Comparison of ENCODE assay signal across 14 mouse cellular contexts in the genomic region with DNA sequence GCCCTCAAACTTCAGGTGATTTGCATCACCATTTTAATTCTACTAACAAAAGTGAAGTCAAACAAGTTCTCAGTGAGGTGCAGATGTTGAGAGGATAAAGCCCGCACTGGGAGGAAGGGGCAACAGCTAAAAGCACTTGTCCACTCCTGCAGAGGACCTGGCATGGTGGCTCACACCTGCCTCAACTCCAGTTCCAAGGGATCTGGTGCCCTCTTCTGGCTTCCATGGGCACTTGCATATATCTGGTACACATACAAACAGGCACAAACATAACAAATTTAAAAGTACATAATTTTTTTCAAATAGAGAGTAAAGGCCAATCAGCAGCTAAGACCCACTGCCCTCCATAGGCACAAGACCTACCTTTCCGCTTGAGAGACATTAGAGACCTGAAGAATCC. TPM values are rescaled to one million over a fixed set of nuclear protein-coding genes. Genes with fewer than 3 reads are reported as not detected.
DNase-seq lines count a peak whose midpoint lies in the region; ATAC-seq and TF ChIP-seq lines count a peak whose summit lies in the region.
"Had no signal": no experiment of that assay in that cellular context is flagged by ENCODE, and none has a peak within 500 bp of the region (broad histone marks: within the 10 kb centered on the region; RNA-seq: fewer than 3 reads in every experiment).

No protein-coding gene starts in this region.

- CTCF ChIA-PET in Patski (lab: Charles Lee): interaction anchor here (0.9 to 3.1 kb wide), 5 partner anchors 9 to 153 kb away, joined by 3 to 13 read pairs (median 3); no protein-coding TSS in a partner anchor

- no peak overlapping the region for H3K4me2 ChIP-seq in forebrain, postnatal 0 days (ENCODE audit: low read depth)
- no peak overlapping the region for H3K4me2 ChIP-seq in liver, embryonic 14.5 days (ENCODE audit: low read depth)
- no peak overlapping the region for H3K4me2 ChIP-seq in liver, embryonic 11.5 days
- H3K4me2 ChIP-seq: heart, embryonic 12.5 days; hindbrain, embryonic 14.5 days had no signal

- in situ Hi-C loops in Patski (cut with MboI; ENCODE audit: low pct_unique_long_range_greater_than_20kb): no loop called here

- TF ChIP-seq CTCF in forebrain, postnatal 0 days (IDR thresholded peaks at IDR 0.05; ENCODE audit: low read depth): peak; percentile 46
- peak; percentile 69 for TF ChIP-seq CTCF in liver, embryonic 14.5 days (IDR thresholded peaks at IDR 0.05; ENCODE audit: low read depth)
- peak; percentile 78 for TF ChIP-seq CTCF in Patski (IDR thresholded peaks at IDR 0.05)

- 94% methylated on average over 2 of the region's 2 CpGs for WGBS in forebrain, postnatal 0 days
- WGBS in forebrain, embryonic 10.5 days: 92% methylated on average over 2 of the region's 2 CpGs
- 80% methylated on average over 2 of the region's 2 CpGs for WGBS in liver, embryonic 14.5 days (ENCODE audit: insufficient replicate concordance)
- WGBS in liver, embryonic 11.5 days: 96% methylated on average over 2 of the region's 2 CpGs

- no peak for DNase-seq in forebrain, postnatal 0 days
- DNase-seq in forebrain, embryonic 10.5 days (ENCODE audit: extremely low spot score, low spot score): no peak
- DNase-seq in liver, embryonic 14.5 days (ENCODE audit: low read depth in 3 of 3, low spot score in 3 of 3): no peak
- no peak for DNase-seq in liver, embryonic 11.5 days (ENCODE audit: low spot score)
- no peak for DNase-seq in Patski (ENCODE audit: low read depth, low spot score)
- no peak for DNase-seq in embryo, embryonic 10 days (ENCODE audit: low spot score)
- DNase-seq: cerebellum, postnatal 36 days; thymus, postnatal 14 days had no signal

- no peaks in the 10 kb centered on the region for H3K9me3 ChIP-seq in forebrain, postnatal 0 days (ENCODE audit: low read length)
- H3K9me3 ChIP-seq in forebrain, embryonic 10.5 days: no peaks in the 10 kb centered on the region
- no peaks in the 10 kb centered on the region for H3K9me3 ChIP-seq in liver, embryonic 14.5 days (ENCODE audit: control insufficient read depth, low read length)
- H3K9me3 ChIP-seq in liver, embryonic 11.5 days (ENCODE audit: control insufficient read depth, low read length): no peaks in the 10 kb centered on the region
- H3K9me3 ChIP-seq: megakaryocyte, embryonic 14.5 days had no signal

- no peaks in the 10 kb centered on the region for H3K4me1 ChIP-seq in forebrain, postnatal 0 days (ENCODE audit: insufficient read depth)
- peaks cover 32% of the 10 kb centered on the region for H3K4me1 ChIP-seq in forebrain, embryonic 10.5 days
- H3K4me1 ChIP-seq in liver, embryonic 14.5 days (replicated peaks; ENCODE audit: control insufficient read depth in 2 of 2, insufficient read depth in 2 of 2, low read length in 1 of 2): peaks cover 0 to 2% of the 10 kb centered on the region in 2 experiments; a peak in 3 of 4 replicates
- H3K4me1 ChIP-seq in liver, embryonic 11.5 days (replicated peaks; ENCODE audit: control insufficient read depth, insufficient read depth, low read length): peaks cover 4% of the 10 kb centered on the region; the same call in 1 of the 2 replicates

- no peak overlapping the region for H3K27ac ChIP-seq in forebrain, postnatal 0 days (ENCODE audit: low read depth, low read length)
- H3K27ac ChIP-seq in forebrain, embryonic 10.5 days: no peak overlapping the region
- no peak overlapping the region for H3K27ac ChIP-seq in liver, embryonic 14.5 days
- no peak overlapping the region for H3K27ac ChIP-seq in liver, embryonic 11.5 days (ENCODE audit: low read depth, low read length)
- H3K27ac ChIP-seq: hindbrain, embryonic 14.5 days had no signal

- no peaks in the 10 kb centered on the region for H3K36me3 ChIP-seq in forebrain, postnatal 0 days (ENCODE audit: insufficient read depth)
- H3K36me3 ChIP-seq in forebrain, embryonic 10.5 days (replicated peaks): peaks cover 53% of the 10 kb centered on the region
- H3K36me3 ChIP-seq in liver, embryonic 14.5 days (replicated peaks; ENCODE audit: control insufficient read depth, insufficient read depth, low read depth): peaks cover 25% of the 10 kb centered on the region
- H3K36me3 ChIP-seq in liver, embryonic 11.5 days (ENCODE audit: control insufficient read depth, insufficient read depth, low read length): peaks cover 5% of the 10 kb centered on the region

- POLR2A ChIA-PET in Patski (lab: Charles Lee): interaction anchor here (0.5 kb wide), 1 partner anchor 23 kb away, joined by 3 read pairs; no protein-coding TSS in a partner anchor

- no peak for TF ChIP-seq EP300 in liver, embryonic 14.5 days (IDR thresholded peaks at IDR 0.05; ENCODE audit: low read depth)

- no peak overlapping the region for H3K4me3 ChIP-seq in forebrain, postnatal 0 days (ENCODE audit: low read depth, low read length)
- H3K4me3 ChIP-seq in forebrain, embryonic 10.5 days: no peak overlapping the region
- H3K4me3 ChIP-seq in liver, embryonic 14.5 days (ENCODE audit: insufficient read depth in 1 of 2, low read depth in 2 of 2, low read length in 2 of 2): no peak overlapping the region
- H3K4me3 ChIP-seq in liver, embryonic 11.5 days (ENCODE audit: low read depth, low read length): no peak overlapping the region
- H3K4me3 ChIP-seq: erythroblast, embryonic 14.5 days; heart, embryonic 12.5 days; megakaryocyte, embryonic 14.5 days had no signal

- no peak for ATAC-seq in forebrain, postnatal 0 days
- ATAC-seq in liver, embryonic 14.5 days (ENCODE audit: insufficient read depth): no peak
- ATAC-seq in liver, embryonic 11.5 days (replicated peaks; ENCODE audit: low FRiP score): no peak
- ATAC-seq in Patski: no peak
- ATAC-seq in megakaryocyte-erythroid progenitor cell, adult 5-6 weeks (replicated peaks; ENCODE audit: low FRiP score, low TSS enrichment, poor library complexity, severe bottlenecking): peak; percentile 51
- ATAC-seq in inflammation-experienced regulatory T-cells, adult 6 months: no peak

- no peaks in the 10 kb centered on the region for H3K27me3 ChIP-seq in forebrain, postnatal 0 days (ENCODE audit: insufficient read depth, low read length)
- H3K27me3 ChIP-seq in forebrain, embryonic 10.5 days (ENCODE audit: poor library complexity, severe bottlenecking): no peaks in the 10 kb centered on the region
- no peaks in the 10 kb centered on the region for H3K27me3 ChIP-seq in liver, embryonic 14.5 days (ENCODE audit: control insufficient read depth, insufficient read depth, low read length)
- no peaks in the 10 kb centered on the region for H3K27me3 ChIP-seq in liver, embryonic 11.5 days (replicated peaks; ENCODE audit: control insufficient read depth, insufficient read depth, low read length)
- no peaks in the 10 kb centered on the region for H3K27me3 ChIP-seq in Patski
- H3K27me3 ChIP-seq: heart, embryonic 12.5 days; megakaryocyte, embryonic 14.5 days had no signal

- no peak overlapping the region for H3K9ac ChIP-seq in forebrain, postnatal 0 days
- no peak overlapping the region for H3K9ac ChIP-seq in liver, embryonic 14.5 days (replicated peaks)
- H3K9ac ChIP-seq in liver, embryonic 11.5 days (ENCODE audit: low read depth, low read length): no peak overlapping the region
- H3K9ac ChIP-seq: heart, embryonic 12.5 days; hindbrain, embryonic 14.5 days had no signal

RNA-seq across cellular contexts. Expression of gene Arhgap19, which starts 10.5 kb away (rescaled TPM):
- 3.9 and 6.0 TPM in 2 replicates for total RNA-seq in forebrain, postnatal 0 days (2014; rRNA removed)
- 3.1 and 3.2 TPM in 2 replicates for polyA plus RNA-seq in forebrain, postnatal 0 days (2015; fragmentation: Nextera tagmentation; extraction: Ambion mirVana)
- polyA plus RNA-seq in forebrain, embryonic 10.5 days (2016; fragmentation: Nextera tagmentation; extraction: Ambion mirVana): 49.7 and 50.9 TPM in 2 replicates
- 16.8 and 21.8 TPM in 2 replicates for polyA plus RNA-seq in liver, embryonic 14.5 days (2012; rRNA removed)
- polyA plus RNA-seq in liver, embryonic 14.5 days (2014; fragmentation: Nextera tagmentation; extraction: Ambion mirVana): 29.5 and 30.0 TPM in 2 replicates
- polyA plus RNA-seq in liver, embryonic 11.5 days (2014; fragmentation: Nextera tagmentation; extraction: Ambion mirVana): 55.6 and 63.4 TPM in 2 replicates
- polyA plus RNA-seq in Patski (2021): 13.6 TPM
- total RNA-seq in megakaryocyte-erythroid progenitor cell, adult 5-6 weeks (2014; fragmentation: Nextera tagmentation): 41.0 and 44.7 TPM in 2 replicates
- total RNA-seq in megakaryocyte-erythroid progenitor cell, adult 5-6 weeks (2017): 34.1 and 40.5 TPM in 2 replicates
- 10 to 100 TPM in 1 of 3 experiments, 1 to 10 TPM in 2; 2.7 to 21.2 (median 2.7) TPM for polyA plus RNA-seq in inflammation-experienced regulatory T-cells, adult 6 months (2017; shearing (Covaris generic))

RNA-seq across cellular contexts. Expression of gene Frat1, which starts 38.4 kb away (rescaled TPM):
- 40.2 and 43.4 TPM in 2 replicates for total RNA-seq in forebrain, postnatal 0 days (2014; rRNA removed)
- 48.2 and 52.3 TPM in 2 replicates for polyA plus RNA-seq in forebrain, postnatal 0 days (2015; fragmentation: Nextera tagmentation; extraction: Ambion mirVana)
- polyA plus RNA-seq in forebrain, embryonic 10.5 days (2016; fragmentation: Nextera tagmentation; extraction: Ambion mirVana): 10.9 and 11.8 TPM in 2 replicates
- 3.0 and 3.4 TPM in 2 replicates for polyA plus RNA-seq in liver, embryonic 14.5 days (2012; rRNA removed)
- 9.9 and 10.2 TPM in 2 replicates for polyA plus RNA-seq in liver, embryonic 14.5 days (2014; fragmentation: Nextera tagmentation; extraction: Ambion mirVana)
- polyA plus RNA-seq in liver, embryonic 11.5 days (2014; fragmentation: Nextera tagmentation; extraction: Ambion mirVana): 19.5 and 19.9 TPM in 2 replicates
- polyA plus RNA-seq in Patski (2021): 3.9 TPM
- 18.1 and 25.6 TPM in 2 replicates for total RNA-seq in megakaryocyte-erythroid progenitor cell, adult 5-6 weeks (2014; fragmentation: Nextera tagmentation)
- total RNA-seq in megakaryocyte-erythroid progenitor cell, adult 5-6 weeks (2017): 17.7 and 32.4 TPM in 2 replicates
- 10 to 100 TPM in 2 of 3 experiments, 1 to 10 TPM in 1; 7.8 to 24.9 (median 21.2) TPM for polyA plus RNA-seq in inflammation-experienced regulatory T-cells, adult 6 months (2017; shearing (Covaris generic))

RNA-seq across cellular contexts. Expression of gene Slit1, which starts 47.9 kb away (rescaled TPM):
- 37.2 and 61.8 TPM in 2 replicates for total RNA-seq in forebrain, postnatal 0 days (2014; rRNA removed)
- polyA plus RNA-seq in forebrain, postnatal 0 days (2015; fragmentation: Nextera tagmentation; extraction: Ambion mirVana): 8.7 and 13.4 TPM in 2 replicates
- 0.73 and 1.4 TPM in 2 replicates for polyA plus RNA-seq in forebrain, embryonic 10.5 days (2016; fragmentation: Nextera tagmentation; extraction: Ambion mirVana)
- 0.10 and 0.14 TPM in 2 replicates for polyA plus RNA-seq in liver, embryonic 14.5 days (2012; rRNA removed)
- not detected in 2 replicates for polyA plus RNA-seq in liver, embryonic 14.5 days (2014; fragmentation: Nextera tagmentation; extraction: Ambion mirVana)
- polyA plus RNA-seq in liver, embryonic 11.5 days (2014; fragmentation: Nextera tagmentation; extraction: Ambion mirVana): 0.16 and 0.26 TPM in 2 replicates
- polyA plus RNA-seq in Patski (2021): 0.08 TPM
- total RNA-seq in megakaryocyte-erythroid progenitor cell, adult 5-6 weeks (2014; fragmentation: Nextera tagmentation): 0.50 TPM in 1 of 2 replicates, not detected in the other
- not detected in 2 replicates for total RNA-seq in megakaryocyte-erythroid progenitor cell, adult 5-6 weeks (2017)
- polyA plus RNA-seq in inflammation-experienced regulatory T-cells, adult 6 months (2017; shearing (Covaris generic)): not detected

RNA-seq across cellular contexts. Expression of gene Frat2, which starts 56.5 kb away (rescaled TPM):
- total RNA-seq in forebrain, postnatal 0 days (2014; rRNA removed): 14.4 and 22.4 TPM in 2 replicates
- polyA plus RNA-seq in forebrain, postnatal 0 days (2015; fragmentation: Nextera tagmentation; extraction: Ambion mirVana): 14.8 and 15.5 TPM in 2 replicates
- 5.4 and 5.5 TPM in 2 replicates for polyA plus RNA-seq in forebrain, embryonic 10.5 days (2016; fragmentation: Nextera tagmentation; extraction: Ambion mirVana)
- 5.2 and 5.4 TPM in 2 replicates for polyA plus RNA-seq in liver, embryonic 14.5 days (2012; rRNA removed)
- 2.9 and 3.4 TPM in 2 replicates for polyA plus RNA-seq in liver, embryonic 14.5 days (2014; fragmentation: Nextera tagmentation; extraction: Ambion mirVana)
- polyA plus RNA-seq in liver, embryonic 11.5 days (2014; fragmentation: Nextera tagmentation; extraction: Ambion mirVana): 9.8 and 10.9 TPM in 2 replicates
- polyA plus RNA-seq in Patski (2021): 17.1 TPM
- total RNA-seq in megakaryocyte-erythroid progenitor cell, adult 5-6 weeks (2014; fragmentation: Nextera tagmentation): 30.5 and 32.9 TPM in 2 replicates
- total RNA-seq in megakaryocyte-erythroid progenitor cell, adult 5-6 weeks (2017): 55.8 and 63.7 TPM in 2 replicates
- polyA plus RNA-seq in inflammation-experienced regulatory T-cells, adult 6 months (2017; shearing (Covaris generic)): 1 to 10 TPM in 2 of 3 experiments, under 1 TPM in 1; 0.33 to 1.5 (median 1.3) TPM
